Mouse (Mus musculus) lung, embryonic 14.5 days (tissue): ENCODE measurements around the gene Scaper. TPM values are rescaled to one million over a fixed set of nuclear protein-coding genes. Genes with fewer than 3 reads are reported as not detected.

Experiments
- ATAC-seq: fragments of 200-750 bp; cut with Nextera tagmentation; 2 replicates; pipeline ENCODE4 v1.8.0; 2017; ENCODE audit warnings: mild to moderate bottlenecking, moderate TSS enrichment, moderate library complexity; ENCODE audit not compliant: insufficient read depth
- DNase-seq: peaks from one replicate; pipeline ENCODE4 v3.0.0-alpha.2; 2015
- H3K27ac ChIP-seq: fragments of 300-500 bp; sonication (generic); 2 replicates; pipeline ENCODE4 v1.5.1; 2014; ENCODE audit warnings: low read depth, mild to moderate bottlenecking, moderate library complexity
- H3K27me3 ChIP-seq: fragments of 300-500 bp; sonication (generic); 2 replicates; pipeline ENCODE4 v1.6.1; 2014; ENCODE audit warnings: low read length, control low read depth; ENCODE audit not compliant: insufficient read depth
- H3K36me3 ChIP-seq: fragments of 300-500 bp; sonication (generic); 2 replicates; pipeline ENCODE4 v1.6.1; 2014; ENCODE audit warnings: control low read depth; ENCODE audit not compliant: insufficient read depth
- H3K4me1 ChIP-seq: fragments of 300-500 bp; sonication (generic); 2 replicates; pipeline ENCODE4 v1.6.1; 2014; ENCODE audit warnings: antibody characterized with exemption, control low read depth; ENCODE audit not compliant: insufficient read depth
- H3K4me2 ChIP-seq: fragments of 300-500 bp; sonication (generic); 2 replicates; pipeline ENCODE4 v1.6.1; 2014; ENCODE audit warnings: mild to moderate bottlenecking
- H3K4me3 ChIP-seq: fragments of 300-500 bp; sonication (generic); 2 replicates; pipeline ENCODE4 v1.5.1; 2014; ENCODE audit warnings: low read depth, low read length
- H3K9ac ChIP-seq: fragments of 300-500 bp; sonication (generic); 2 replicates; pipeline ENCODE4 v1.6.1; 2014
- H3K9me3 ChIP-seq: fragments of 300-500 bp; sonication (generic); 2 replicates; pipeline ENCODE4 v1.6.1; 2016; ENCODE audit warnings: low read depth, low read length, control low read depth
- CTCF ChIP-seq: IDR thresholded peaks from 2 replicates; pipeline ENCODE4 v1.5.1; 2016; ENCODE audit warnings: antibody characterized with exemption, low read depth
- WGBS: fragments of 180-500 bp; shearing (Covaris S2); extraction: QIAGEN DNeasy Blood & Tissue Kit; methylation state at CpG from one replicate; pipeline ENCODE4 v1.1.7; 2014; 5-methylcytosine and 5-hydroxymethylcytosine counted together
- polyA plus RNA-seq: library from polyadenylated mRNA; unstranded; fragments of >200 nt; fragmentation: Nextera tagmentation; extraction: Ambion mirVana; gene quantifications from 2 replicates; pipeline ENCODE4 v1.2.1, GENCODE M21; 2014

Scaper gene
- polyA plus RNA-seq, 1 experiment from 2014 or later = 7.1 TPM

GRCm38 (mm10) chr9:55608701-55609531, 329.0 kb downstream of the Scaper start:
- no peaks in the 10 kb centered on the region for H3K4me1 ChIP-seq
- ATAC-seq = no peak
- H3K9me3 ChIP-seq = no peaks in the 10 kb centered on the region
- no peak for TF ChIP-seq CTCF
- no peaks in the 10 kb centered on the region for H3K27me3 ChIP-seq
- WGBS = 21% methylated on average over 7 of the region's 7 CpGs
- no peaks in the 10 kb centered on the region for H3K36me3 ChIP-seq
- DNase-seq = no peak
- no peak overlapping the region for H3K4me3 ChIP-seq
- no peak overlapping the region for H3K9ac ChIP-seq
- H3K27ac ChIP-seq = no peak overlapping the region
- no peak overlapping the region for H3K4me2 ChIP-seq

DNA sequence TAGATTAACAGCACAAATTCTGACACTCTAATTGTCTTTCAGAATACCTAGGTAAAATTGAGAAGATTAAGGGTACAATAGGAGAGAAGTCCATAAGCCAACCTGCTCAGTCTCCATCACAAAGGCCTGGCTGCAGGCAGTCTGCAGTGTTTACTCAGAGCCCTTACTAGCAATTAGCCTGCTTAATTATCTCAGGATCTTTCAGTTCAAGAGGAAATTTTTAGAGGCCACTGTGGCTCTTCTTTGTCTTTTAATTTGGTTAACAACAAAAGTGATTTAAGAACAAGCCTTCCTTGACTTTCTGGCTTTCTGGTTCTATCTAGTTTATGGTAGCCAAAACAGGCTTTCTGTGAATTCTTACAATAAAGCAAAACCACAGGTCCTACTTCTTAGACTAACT, 339.3 kb downstream of the Scaper start:
- DNase-seq (no peak), ATAC-seq (no peak)
- Histone ChIP-seq H3K9me3 (no peaks in the 10 kb centered on the region), H3K4me3 (no peak overlapping the region), H3K9ac (no peak overlapping the region), H3K4me2 (no peak overlapping the region), H3K27me3 (no peaks in the 10 kb centered on the region), H3K36me3 (no peaks in the 10 kb centered on the region), H3K27ac (no peak overlapping the region), H3K4me1 (no peaks in the 10 kb centered on the region)
- no peak for TF ChIP-seq CTCF

DNA sequence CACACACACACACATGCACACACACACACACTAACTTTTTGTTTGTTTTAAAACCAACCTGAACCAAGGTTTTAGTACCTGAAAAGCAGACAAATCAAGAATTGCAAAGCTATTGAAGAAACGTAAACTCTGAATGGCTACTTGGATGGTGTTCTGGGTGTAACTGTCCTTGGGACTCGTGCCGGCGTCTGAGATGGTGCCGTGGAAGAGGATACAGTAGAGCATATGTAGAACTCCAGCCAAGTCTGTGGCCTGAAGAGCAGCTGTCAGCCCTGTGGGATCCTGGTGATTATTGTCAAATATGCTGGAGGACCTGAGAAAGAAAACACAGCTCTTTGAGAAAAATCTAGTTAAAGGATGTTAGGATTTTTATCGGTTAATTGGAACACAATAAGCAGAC, 351.8 kb downstream of the Scaper start:
- no peak for DNase-seq

GRCm38 (mm10) chr9:55581414-55581813, 356.5 kb downstream of the Scaper start:
- peak; percentile 62 for DNase-seq
- peak; percentile 68; the same call in 1 of the 2 replicates for ATAC-seq
- Histone ChIP-seq H3K4me3 (no peak overlapping the region), H3K9ac (no peak overlapping the region), H3K27ac (no peak overlapping the region), H3K27me3 (no peaks in the 10 kb centered on the region), H3K36me3 (no peaks in the 10 kb centered on the region), H3K4me2 (no peak overlapping the region), H3K9me3 (no peaks in the 10 kb centered on the region), H3K4me1 (no peaks in the 10 kb centered on the region)
- no peak for TF ChIP-seq CTCF
- WGBS = 21% methylated on average over 3 of the region's 3 CpGs

More for the DNA sequence above, 351.8 kb downstream of the Scaper start:
- Histone ChIP-seq H3K9me3 (no peaks in the 10 kb centered on the region), H3K4me2 (no peak overlapping the region), H3K27me3 (no peaks in the 10 kb centered on the region), H3K27ac (no peak overlapping the region), H3K9ac (no peak overlapping the region), H3K4me1 (no peaks in the 10 kb centered on the region), H3K36me3 (no peaks in the 10 kb centered on the region), H3K4me3 (no peak overlapping the region)
- ATAC-seq = no peak
- WGBS = 93% methylated on average over 6 of the region's 6 CpGs
- no peak for TF ChIP-seq CTCF

- no peaks in the 10 kb centered on the region for H3K36me3 ChIP-seq
- no peaks in the 10 kb centered on the region for H3K9me3 ChIP-seq
- H3K27me3 ChIP-seq = no peaks in the 10 kb centered on the region
- DNase-seq = no peak
- no peak for TF ChIP-seq CTCF
- H3K9ac ChIP-seq = no peak overlapping the region
- H3K4me1 ChIP-seq = no peaks in the 10 kb centered on the region
- 59% methylated on average over 1 of the region's 1 CpGs for WGBS
- ATAC-seq = no peak
- H3K4me3 ChIP-seq = no peak overlapping the region
- H3K4me2 ChIP-seq = no peak overlapping the region
- no peak overlapping the region for H3K27ac ChIP-seq
Observed at GRCm38 (mm10) chr9:55576571-55576970, 361.3 kb downstream of the Scaper start.

- Histone ChIP-seq H3K36me3 (no peaks in the 10 kb centered on the region), H3K4me3 (no peak overlapping the region), H3K4me1 (no peaks in the 10 kb centered on the region), H3K9ac (no peak overlapping the region), H3K27me3 (no peaks in the 10 kb centered on the region), H3K27ac (no peak overlapping the region), H3K9me3 (no peaks in the 10 kb centered on the region), H3K4me2 (no peak overlapping the region)
- ATAC-seq (peak; percentile 71; the same call in 1 of the 2 replicates), DNase-seq (peak; percentile 51)
- 39% methylated on average over 1 of the region's 1 CpGs for WGBS
- no peak for TF ChIP-seq CTCF
Observed at GRCm38 (mm10) chr9:55571071-55571470, 366.8 kb downstream of the Scaper start.

DNA sequence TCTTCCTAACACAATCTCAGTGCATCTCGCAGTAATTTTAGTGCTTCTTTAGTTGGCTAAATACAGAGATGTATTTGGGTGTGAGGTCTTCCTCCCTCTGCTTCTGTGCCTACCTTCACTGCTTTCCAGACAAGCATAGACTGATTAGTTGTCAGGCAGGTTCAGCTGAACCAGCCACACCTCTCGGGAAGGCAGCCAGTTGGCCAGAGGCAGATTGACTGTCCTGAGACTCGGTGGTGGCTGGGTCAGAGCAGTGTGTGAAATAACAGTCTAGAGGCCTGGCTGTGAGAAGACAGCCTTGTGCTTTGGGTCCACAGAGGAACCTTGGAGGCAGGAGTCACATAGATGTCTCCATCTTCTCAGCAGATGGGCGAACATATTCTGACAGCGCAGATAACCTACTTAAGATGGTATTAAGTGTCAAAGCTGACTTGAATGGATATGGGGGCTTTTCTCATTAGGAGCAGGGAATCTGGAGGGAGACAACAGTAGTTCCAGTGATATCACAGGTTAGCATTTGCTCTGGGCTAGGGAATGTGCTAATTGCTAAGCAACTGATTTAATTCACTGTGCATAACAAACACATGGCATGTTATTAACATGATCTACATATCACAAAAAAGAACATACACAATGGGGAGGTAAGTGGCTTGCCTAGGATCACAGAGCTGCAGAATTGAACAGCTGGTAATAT, 369.3 kb downstream of the Scaper start:
- Histone ChIP-seq H3K4me3 (no peak overlapping the region), H3K9me3 (no peaks in the 10 kb centered on the region), H3K4me1 (no peaks in the 10 kb centered on the region), H3K4me2 (no peak overlapping the region), H3K36me3 (no peaks in the 10 kb centered on the region), H3K9ac (no peak overlapping the region), H3K27me3 (no peaks in the 10 kb centered on the region), H3K27ac (no peak overlapping the region)
- ATAC-seq (no peak), DNase-seq (no peak)
- 56% methylated on average over 5 of the region's 5 CpGs for WGBS
- TF ChIP-seq CTCF = no peak
